In the genomic region with DNA sequence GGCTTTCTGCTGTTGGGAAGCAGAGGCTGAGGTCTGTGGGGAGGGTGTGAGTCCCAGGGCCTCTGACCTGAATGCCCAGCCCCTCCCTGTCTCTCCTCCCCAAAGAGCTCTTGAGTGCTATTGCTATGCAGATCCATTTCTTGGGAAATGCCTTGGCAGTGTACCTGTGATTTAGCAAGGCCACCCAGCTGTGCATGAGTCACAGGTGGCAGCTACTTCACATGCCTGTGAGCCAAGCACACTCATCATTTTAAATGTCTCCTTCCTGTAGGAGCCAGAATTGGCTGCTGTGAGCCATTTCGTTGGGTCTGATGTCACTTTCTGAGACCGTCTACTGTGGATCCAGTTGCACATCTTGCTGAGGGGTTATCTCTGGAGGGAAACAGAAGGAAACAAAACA, we compare ENCODE assay signal across 10 mouse cellular contexts.
DNase-seq lines count a peak whose midpoint lies in the region; ATAC-seq and TF ChIP-seq lines count a peak whose summit lies in the region.
"Had no signal": no experiment of that assay in that cellular context is flagged by ENCODE, and none has a peak within 500 bp of the region (broad histone marks: within the 10 kb centered on the region; RNA-seq: fewer than 3 reads in every experiment).

No protein-coding gene starts in this region.

- DNase-seq in heart, adult 8-10 months (ENCODE audit: low spot score), result peak; percentile 44
- peak; percentile 36 for DNase-seq in NIH3T3 (ENCODE audit: low read depth)
- DNase-seq in gastrocnemius, adult 8-10 months (ENCODE audit: low spot score in 2 of 2), result peak; percentile 58 to 75
- DNase-seq in lung, postnatal 36 days, result peak; percentile 87
- no peak for DNase-seq in spleen, postnatal 14 days (ENCODE audit: low spot score in 2 of 2)
- DNase-seq in midbrain, postnatal 0 days (ENCODE audit: low spot score), result no peak
- DNase-seq: cerebellum, adult 2 months; midbrain, embryonic 14.5 days had no signal

- ATAC-seq in heart, embryonic 12.5 days (ENCODE audit: insufficient number of reproducible peaks, low FRiP score), result no peak
- no peak for ATAC-seq in midbrain, postnatal 0 days (ENCODE audit: low FRiP score)
- no peak for ATAC-seq in intestine, embryonic 15.5 days

- H3K4me1 ChIP-seq in heart, embryonic 12.5 days (replicated peaks), result peaks cover 7% of the 10 kb centered on the region; the same call in 1 of the 2 replicates
- H3K4me1 ChIP-seq in midbrain, postnatal 0 days (ENCODE audit: insufficient read depth, low read length), result no peaks in the 10 kb centered on the region
- no peaks in the 10 kb centered on the region for H3K4me1 ChIP-seq in intestine, embryonic 15.5 days (replicated peaks)

- H3K27me3 ChIP-seq in heart, embryonic 12.5 days (replicated peaks), result no peaks in the 10 kb centered on the region
- H3K27me3 ChIP-seq in midbrain, postnatal 0 days (ENCODE audit: insufficient read depth, low read length), result no peaks in the 10 kb centered on the region
- no peaks in the 10 kb centered on the region for H3K27me3 ChIP-seq in intestine, embryonic 15.5 days (replicated peaks)

- H3K27ac ChIP-seq in heart, embryonic 12.5 days (ENCODE audit: poor library complexity, severe bottlenecking), result no peak overlapping the region
- H3K27ac ChIP-seq in midbrain, postnatal 0 days (ENCODE audit: low read depth, low read length), result no peak overlapping the region
- H3K27ac ChIP-seq in intestine, embryonic 15.5 days, result no peak overlapping the region

- no peak for TF ChIP-seq CTCF in midbrain, postnatal 0 days (IDR thresholded peaks at IDR 0.05)

- no peak overlapping the region for H3K9ac ChIP-seq in heart, embryonic 12.5 days
- H3K9ac ChIP-seq in midbrain, postnatal 0 days (replicated peaks; ENCODE audit: low read length, poor library complexity, severe bottlenecking), result no peak overlapping the region
- no peak overlapping the region for H3K9ac ChIP-seq in intestine, embryonic 15.5 days

- no peaks in the 10 kb centered on the region for H3K9me3 ChIP-seq in heart, embryonic 12.5 days (replicated peaks)
- no peaks in the 10 kb centered on the region for H3K9me3 ChIP-seq in midbrain, postnatal 0 days (ENCODE audit: low read length)
- H3K9me3 ChIP-seq in intestine, embryonic 15.5 days, result no peaks in the 10 kb centered on the region; the same call in 1 of the 2 replicates

- no peaks in the 10 kb centered on the region for H3K36me3 ChIP-seq in heart, embryonic 12.5 days
- no peaks in the 10 kb centered on the region for H3K36me3 ChIP-seq in midbrain, postnatal 0 days (ENCODE audit: insufficient read depth, low read length)
- H3K36me3 ChIP-seq in intestine, embryonic 15.5 days, result no peaks in the 10 kb centered on the region

- no peak overlapping the region for H3K4me2 ChIP-seq in heart, embryonic 12.5 days
- H3K4me2 ChIP-seq in midbrain, postnatal 0 days (ENCODE audit: low read depth, low read length, poor library complexity, severe bottlenecking), result no peak overlapping the region
- H3K4me2 ChIP-seq in intestine, embryonic 15.5 days (replicated peaks), result no peak overlapping the region

- no peak overlapping the region for H3K4me3 ChIP-seq in heart, embryonic 12.5 days
- H3K4me3 ChIP-seq in midbrain, postnatal 0 days (ENCODE audit: low read depth, low read length), result no peak overlapping the region
- no peak overlapping the region for H3K4me3 ChIP-seq in intestine, embryonic 15.5 days (replicated peaks)

- WGBS in heart, embryonic 12.5 days, result 24% methylated on average over 2 of the region's 2 CpGs
- WGBS in midbrain, postnatal 0 days, result 64% methylated on average over 2 of the region's 2 CpGs
- WGBS in intestine, embryonic 15.5 days, result 25% methylated on average over 2 of the region's 2 CpGs

Comparison
In these comparisons a context has a peak if more than half of its experiments do, and no peak if none do; other contexts are left out.
1. DNase-seq: peak in heart, adult 8-10 months (single experiment), NIH3T3 (single experiment), gastrocnemius, adult 8-10 months (2 of 2) and lung, postnatal 36 days (single experiment); none in spleen, postnatal 14 days (0 of 2) and midbrain, postnatal 0 days (single experiment).